Mouse (Mus musculus) right cerebral cortex, postnatal 14 days (tissue): ENCODE measurements around the gene Hmg20b.

Experiments used
- DNase-seq: peaks from one replicate; pipeline ENCODE4 v3.0.0; 2022

Hmg20b gene

GRCm38 (mm10) chr10:81349961-81350350, 324 bp downstream of the Hmg20b start:
- no peak for DNase-seq

GRCm38 (mm10) chr10:81349146-81349545, 1.1 kb downstream of the Hmg20b start:
- no peak for DNase-seq

GRCm38 (mm10) chr10:81346453-81347067, 3.7 kb downstream of the Hmg20b start:
- peak; percentile 75 for DNase-seq

- no peak for DNase-seq
Observed at GRCm38 (mm10) chr10:81345162-81345534, 5.1 kb downstream of the Hmg20b start.

GRCm38 (mm10) chr10:81344421-81345161, 5.7 kb downstream of the Hmg20b start:
- DNase-seq = no peak

- no peak for DNase-seq
Observed at GRCm38 (mm10) chr10:81342686-81343505, 7.4 kb downstream of the Hmg20b start, which contains the start of gene Gipc3. Gene Gipc3 (minus strand): TSS chr10:81343266.

- peak; percentile 78 for DNase-seq
Observed at GRCm38 (mm10) chr10:81341333-81341949, 8.8 kb downstream of the Hmg20b start.

GRCm38 (mm10) chr10:81340551-81341332, 9.5 kb downstream of the Hmg20b start:
- DNase-seq = no peak

GRCm38 (mm10) chr10:81336558-81336957, 13.7 kb downstream of the Hmg20b start:
- DNase-seq = no peak

- DNase-seq = no peak
Observed at GRCm38 (mm10) chr10:81335393-81336340, 14.6 kb downstream of the Hmg20b start.

GRCm38 (mm10) chr10:81334324-81334723, 16.0 kb downstream of the Hmg20b start:
- no peak for DNase-seq

- no peak for DNase-seq
Observed at GRCm38 (mm10) chr10:81332277-81332676, 18.0 kb downstream of the Hmg20b start.

- DNase-seq = no peak
Observed at GRCm38 (mm10) chr10:81330007-81330406, 20.3 kb downstream of the Hmg20b start.

- no peak for DNase-seq
Observed at GRCm38 (mm10) chr10:81329194-81329975, 20.9 kb downstream of the Hmg20b start.

- no peak for DNase-seq
Observed at GRCm38 (mm10) chr10:81328386-81328785, 21.9 kb downstream of the Hmg20b start, which contains the start of gene Tbxa2r. Gene Tbxa2r (plus strand): TSS chr10:81328731.

GRCm38 (mm10) chr10:81327959-81328358, 22.3 kb downstream of the Hmg20b start:
- no peak for DNase-seq

- no peak for DNase-seq
Observed at GRCm38 (mm10) chr10:81326858-81327257, 23.4 kb downstream of the Hmg20b start.

- DNase-seq = no peak
Observed at GRCm38 (mm10) chr10:81325781-81326180, 24.5 kb downstream of the Hmg20b start.

- no peak for DNase-seq
Observed at GRCm38 (mm10) chr10:81325176-81325575, 25.1 kb downstream of the Hmg20b start.
